Mouse (Mus musculus) thymus, postnatal 4 days (tissue): ENCODE data around the gene Glt6d1.
"Not testable (repeated sequence)": the region's sequence is repeated elsewhere in the genome, so short reads cannot be mapped to it uniquely, and the experiment has no call there.

Experiments used
- DNase-seq: peaks from one replicate; pipeline ENCODE4 v3.0.0; 2021

The Glt6d1 gene

DNA sequence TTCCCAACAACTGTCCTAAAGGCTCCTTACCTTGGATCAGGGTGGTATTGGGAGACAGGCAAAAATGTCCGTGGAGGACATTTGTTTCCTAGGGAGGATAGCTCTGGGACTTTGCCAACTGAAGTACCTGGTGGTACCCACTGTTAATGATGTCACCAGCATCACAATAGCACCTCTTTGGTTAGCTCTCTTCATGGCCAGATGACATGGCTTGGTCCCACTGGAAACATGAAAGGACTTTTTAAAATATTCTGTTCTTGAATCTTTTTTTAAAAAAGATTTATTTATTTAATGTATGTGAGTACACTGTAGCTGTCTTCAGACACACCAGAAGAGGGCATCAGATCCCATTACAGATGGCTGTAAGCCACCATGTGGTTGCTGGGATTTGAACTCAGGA is at the start of gene Glt6d1:
Glt6d1 (minus strand) TSS at position 101 of the 400 bp plus-strand sequence.
- not testable (repeated sequence) for DNase-seq

DNA sequence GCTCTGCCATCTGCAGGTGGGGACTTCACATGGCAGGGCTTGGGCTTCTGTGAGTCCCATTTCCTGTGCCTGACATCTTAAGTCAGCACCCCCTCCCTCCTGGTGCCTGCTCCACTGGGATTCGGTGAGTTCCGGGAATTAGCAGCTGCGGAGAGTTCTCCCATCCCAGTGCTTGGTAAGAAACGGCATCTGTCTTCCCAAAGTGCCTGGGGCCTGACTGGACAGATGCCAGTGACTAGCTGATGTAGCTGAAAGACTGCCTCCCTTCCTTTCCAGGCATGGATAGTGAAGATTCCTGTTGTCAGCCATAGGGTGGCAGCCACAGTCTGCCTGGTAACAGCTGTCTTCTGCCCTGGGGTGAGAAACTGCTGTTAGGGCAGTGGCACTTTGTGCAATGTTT is 49.8 kb upstream of the Glt6d1 start:
- no peak for DNase-seq

DNA sequence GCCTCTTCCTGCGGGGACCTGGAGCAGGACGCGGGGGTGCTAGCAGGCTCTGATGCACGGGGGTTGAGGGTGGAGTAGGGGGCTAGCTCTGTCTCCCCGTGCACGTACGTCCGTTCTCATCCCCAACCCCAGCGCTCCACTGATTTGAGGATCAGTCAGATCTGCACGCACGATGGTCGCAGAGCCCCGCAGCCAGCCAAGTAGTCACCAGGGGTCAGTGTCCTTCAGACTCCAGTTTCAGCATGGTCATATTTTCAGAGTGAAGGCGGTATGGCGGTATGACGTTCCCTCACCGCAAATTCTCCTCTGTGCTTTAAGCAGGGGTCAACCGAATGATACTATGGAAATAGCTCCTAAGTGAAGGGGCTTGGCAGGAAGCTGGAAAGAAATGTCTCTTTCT is 48.6 kb upstream of the Glt6d1 start:
- DNase-seq: no peak

DNA sequence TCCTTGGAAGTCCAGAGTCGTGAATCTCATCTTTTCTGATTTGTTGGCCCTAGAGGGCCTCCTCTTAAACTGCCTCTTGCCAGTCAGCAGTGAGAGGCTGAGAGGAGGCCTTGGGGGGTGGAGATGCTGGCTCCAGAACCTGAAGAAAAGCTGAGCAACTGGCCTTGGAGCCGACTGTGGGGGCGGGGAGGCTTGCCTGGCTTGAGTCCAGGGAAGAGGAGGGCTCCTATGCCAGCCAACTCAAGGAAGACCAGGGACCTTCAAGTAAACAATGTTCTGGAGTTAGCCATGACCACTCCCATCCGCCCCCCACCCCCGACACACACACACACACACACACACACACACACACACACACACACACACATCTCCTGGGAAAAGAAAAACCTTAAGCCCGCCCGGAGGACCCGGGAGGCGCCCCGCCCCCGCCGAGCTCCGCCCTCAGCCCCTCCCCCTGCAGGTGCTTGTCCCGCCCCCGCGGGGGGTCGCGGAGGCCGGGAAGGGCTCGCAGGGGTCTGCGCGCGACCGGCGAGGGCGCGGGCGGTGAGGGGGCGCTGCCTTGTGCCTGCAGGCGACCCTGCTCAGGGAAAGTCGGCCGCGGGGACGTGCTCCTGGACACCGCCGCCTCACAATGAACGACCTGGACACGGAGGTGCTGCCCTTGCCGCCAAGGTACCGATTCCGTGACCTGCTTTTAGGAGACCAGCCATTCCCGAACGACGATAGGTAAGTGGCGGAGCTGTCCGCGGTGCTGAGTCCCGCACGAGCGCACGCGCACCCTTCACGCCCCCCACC is 47.9 kb upstream of the Glt6d1 start, which contains the start of gene Kcnt1:
Kcnt1 (plus strand) TSS at position 398 of the 795 bp plus-strand sequence.
- DNase-seq: peak; percentile 57

DNA sequence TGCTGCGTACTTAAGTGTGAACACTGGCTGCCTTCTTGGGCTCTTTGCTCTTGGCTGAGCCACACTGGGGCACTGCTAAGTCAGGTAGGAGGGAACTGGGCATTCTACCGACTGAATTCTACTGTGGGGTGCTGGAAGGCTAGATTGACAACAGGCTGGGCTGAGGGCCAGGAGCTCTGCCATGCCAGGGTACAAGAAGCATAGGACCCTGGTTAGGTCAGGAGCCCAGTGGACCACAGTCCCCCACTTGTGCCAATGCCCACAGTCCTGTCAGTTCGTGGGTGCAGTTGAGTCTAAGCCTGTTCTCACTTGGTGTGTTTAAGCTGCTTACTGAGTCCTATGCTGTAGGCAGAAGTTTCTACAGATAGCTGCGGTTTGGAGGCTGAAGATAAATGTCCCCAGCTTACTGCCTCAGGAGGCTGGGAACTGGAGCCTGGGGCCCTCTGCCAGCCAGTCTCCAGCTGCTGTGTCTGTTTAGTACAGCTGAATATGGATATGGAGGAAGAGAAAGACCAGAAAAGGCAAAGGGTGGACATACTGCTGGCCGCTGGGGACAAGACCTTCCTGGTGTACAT is 47.1 kb upstream of the Glt6d1 start:
- DNase-seq: no peak

DNA sequence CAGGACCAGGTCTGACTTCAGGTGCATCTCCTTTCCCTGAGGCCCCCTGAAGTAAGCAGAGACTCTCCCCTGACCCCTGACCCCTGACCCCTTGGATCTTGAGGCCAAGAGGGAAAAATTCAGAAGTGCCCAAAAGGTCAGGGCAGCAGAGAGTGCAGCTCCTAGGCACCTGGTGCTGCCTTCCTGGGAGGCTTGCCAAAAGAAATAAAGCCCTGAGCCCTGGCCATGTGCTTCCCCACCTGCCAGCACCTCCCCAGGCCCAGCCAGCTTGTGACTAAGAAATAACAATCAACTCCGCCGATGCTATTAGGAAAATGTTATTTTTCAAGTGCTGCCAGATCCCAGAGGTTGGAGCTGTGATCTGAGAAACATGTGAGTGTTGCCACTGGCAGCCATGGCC is 46.4 kb upstream of the Glt6d1 start:
- DNase-seq: no peak

DNA sequence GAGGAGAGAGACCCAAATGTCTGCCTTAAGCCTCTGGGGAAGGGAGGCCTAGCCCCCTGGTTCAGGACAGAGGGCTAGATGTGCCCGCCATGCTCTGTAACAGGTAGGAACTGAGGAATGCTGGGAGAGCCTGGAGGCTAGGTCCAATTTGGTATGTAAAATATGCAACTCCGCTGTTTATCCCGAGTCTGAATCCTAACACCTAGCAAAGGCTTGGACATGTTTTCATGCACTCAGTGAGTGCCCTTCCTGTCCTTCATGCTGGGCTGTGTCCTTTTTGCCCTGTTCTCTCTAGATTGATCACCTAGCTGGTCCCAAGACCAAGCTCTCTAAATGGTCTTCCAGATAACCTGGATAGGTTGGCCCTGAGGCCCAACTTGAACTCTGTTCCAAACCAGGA is 44.2 kb upstream of the Glt6d1 start:
- no peak for DNase-seq

DNA sequence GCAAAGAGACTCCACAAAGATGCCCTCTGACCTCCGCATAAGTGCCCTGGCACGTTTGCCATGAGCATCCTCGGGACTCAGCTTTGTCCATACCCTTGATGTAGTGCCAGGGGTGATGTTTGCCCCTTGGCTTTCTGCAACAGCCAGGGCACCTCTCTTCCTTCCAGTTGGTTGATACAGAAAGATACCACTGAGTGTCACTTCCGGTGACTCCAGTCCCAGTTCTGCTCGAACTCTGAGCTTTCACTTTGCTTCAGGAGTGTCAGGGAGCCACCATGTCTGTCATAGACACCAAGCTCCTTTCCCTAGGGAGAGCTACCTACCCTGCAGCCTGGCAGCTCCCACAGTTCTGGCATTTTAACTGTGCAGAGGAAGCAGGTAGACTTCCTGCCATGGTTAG is 38.4 kb upstream of the Glt6d1 start:
- peak; percentile 33 for DNase-seq

DNA sequence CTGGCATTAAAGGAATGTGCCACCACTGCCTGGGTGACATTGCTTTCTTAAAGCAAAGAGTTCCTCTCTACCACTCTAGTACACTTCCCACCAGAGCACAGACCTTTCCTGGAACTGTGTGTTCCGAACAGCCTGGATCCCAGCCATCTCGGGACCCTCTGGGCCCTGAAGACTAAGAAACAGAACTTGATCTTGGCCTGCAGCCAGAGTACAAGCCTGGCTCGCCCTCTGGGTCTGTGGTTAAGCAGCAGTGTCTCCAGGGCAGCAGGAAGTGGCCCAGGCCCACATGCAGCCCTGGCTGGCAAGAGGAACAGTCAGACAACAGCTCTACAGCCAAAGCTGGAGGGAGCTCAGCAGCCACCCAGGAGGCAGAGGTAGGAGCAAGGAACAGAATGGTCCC is 37.0 kb upstream of the Glt6d1 start:
- DNase-seq: no peak

DNA sequence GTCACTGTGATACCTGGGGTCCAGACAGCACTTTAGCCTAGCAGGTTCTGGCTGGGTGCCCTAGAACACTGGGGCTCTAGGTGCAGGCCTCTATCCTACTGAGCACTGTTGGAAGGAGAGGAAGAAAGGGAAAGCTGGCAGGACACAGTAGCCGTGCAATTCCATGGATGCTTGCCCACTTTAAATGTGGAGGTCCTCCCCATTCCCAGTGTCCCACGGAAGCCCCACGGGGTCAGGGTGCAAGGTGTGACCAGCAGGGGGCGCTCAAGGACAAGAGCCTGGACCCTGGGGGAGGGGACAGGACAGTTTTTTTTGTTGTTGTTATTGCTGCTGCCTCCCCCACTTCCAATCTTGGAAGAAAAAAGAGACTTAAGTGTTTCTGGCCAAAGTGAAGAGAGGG is 34.7 kb upstream of the Glt6d1 start:
- DNase-seq: peak; percentile 84

DNA sequence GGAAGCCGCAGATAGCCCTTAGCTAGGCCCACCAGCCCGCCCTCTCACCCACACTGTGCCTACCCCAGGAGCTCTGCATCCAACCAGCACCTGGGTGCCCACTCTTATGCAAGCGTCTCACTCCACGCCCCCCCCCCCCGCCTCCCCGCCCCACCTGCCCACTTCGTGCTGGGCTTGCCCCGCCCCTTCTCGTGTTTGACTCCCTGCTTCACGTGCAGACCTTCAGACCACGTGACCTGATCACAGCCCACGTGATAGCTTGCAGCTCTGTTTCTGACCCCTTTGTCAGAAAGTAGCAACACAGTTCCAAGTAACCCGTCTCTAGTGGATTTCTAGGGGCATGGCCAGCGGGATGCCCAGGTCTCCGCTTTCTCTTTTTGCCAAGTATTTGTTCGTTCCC is 31.6 kb upstream of the Glt6d1 start, which contains the start of gene Sohlh1:
Sohlh1 (minus strand) TSS at position 23 of the 400 bp plus-strand sequence.
- no peak for DNase-seq

DNA sequence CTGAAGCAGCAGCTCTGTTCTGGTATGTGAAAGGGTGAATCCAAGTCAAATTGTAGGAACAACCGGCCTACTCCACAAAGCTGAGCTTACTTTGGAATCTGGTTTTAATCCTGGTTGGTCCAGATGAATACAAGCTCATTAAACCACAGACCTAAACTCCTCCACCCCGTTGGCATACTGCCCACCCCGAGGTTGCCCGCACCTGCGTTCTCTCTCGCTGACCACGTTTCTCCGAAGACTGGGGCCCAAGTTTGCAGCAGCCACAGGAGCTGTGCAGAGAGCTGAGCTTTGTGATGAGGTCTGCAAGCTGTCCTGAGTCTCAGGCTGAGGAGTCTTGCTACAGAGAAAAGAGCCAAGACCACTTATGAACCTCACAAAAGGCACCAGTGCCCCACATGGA is 30.9 kb upstream of the Glt6d1 start:
- no peak for DNase-seq

DNA sequence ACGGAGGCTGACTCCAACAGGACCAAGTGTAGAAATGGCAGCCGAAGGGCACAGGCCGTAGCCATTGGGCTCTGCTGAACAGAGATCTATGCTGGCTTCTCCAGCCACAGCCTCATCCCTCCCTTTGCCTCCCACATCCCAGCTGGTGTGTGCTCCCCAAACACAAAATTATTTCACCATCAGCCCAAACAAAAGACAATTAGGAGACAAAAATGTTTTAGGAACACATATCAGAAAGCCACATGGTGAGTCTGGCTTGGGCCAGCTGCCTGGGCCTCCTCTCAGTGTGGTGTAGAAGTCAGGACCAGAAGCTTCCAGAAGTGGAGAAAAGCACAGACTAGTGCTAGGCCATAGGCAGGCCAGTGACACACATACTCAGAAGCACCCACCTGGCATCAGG is 28.4 kb upstream of the Glt6d1 start:
- DNase-seq: no peak

DNA sequence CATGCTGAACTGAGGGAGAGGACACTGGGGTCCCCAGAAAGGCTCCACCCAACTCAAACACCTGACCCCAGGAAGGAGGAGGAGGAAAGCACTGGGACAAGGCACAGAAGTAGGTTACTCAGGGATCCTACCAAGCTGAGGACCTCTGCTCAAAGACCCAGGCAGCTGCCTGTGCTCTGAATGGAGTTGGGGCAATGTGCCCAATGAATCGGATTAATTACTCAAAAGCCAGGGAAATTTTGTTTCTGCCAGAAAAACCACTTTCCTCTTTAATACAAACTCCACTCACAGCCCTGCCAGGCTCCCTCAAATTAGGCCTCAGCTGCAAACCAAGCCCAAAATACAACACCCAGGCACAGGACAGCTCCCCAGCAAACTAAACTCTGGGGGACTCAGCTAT is 27.1 kb upstream of the Glt6d1 start:
- DNase-seq: no peak

DNA sequence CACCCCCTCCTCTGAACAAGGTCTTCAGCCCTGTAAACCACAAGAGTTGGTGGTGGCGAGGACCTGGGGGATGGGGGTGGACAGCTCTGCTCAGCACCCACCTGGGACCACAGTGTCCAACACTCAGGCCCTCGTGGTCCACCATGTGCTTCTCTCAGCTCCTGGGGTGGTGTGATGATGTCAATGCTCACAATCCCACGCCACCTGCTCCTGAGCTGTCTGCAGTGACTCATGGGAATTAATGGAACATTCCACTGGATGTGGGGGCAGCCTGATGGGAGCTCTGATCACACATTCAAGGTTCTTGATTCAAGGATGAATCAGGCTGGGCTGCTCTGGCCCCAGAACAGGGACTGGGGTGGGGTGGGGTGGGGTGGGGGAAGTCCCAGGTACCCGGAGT is 26.5 kb upstream of the Glt6d1 start:
- no peak for DNase-seq

DNA sequence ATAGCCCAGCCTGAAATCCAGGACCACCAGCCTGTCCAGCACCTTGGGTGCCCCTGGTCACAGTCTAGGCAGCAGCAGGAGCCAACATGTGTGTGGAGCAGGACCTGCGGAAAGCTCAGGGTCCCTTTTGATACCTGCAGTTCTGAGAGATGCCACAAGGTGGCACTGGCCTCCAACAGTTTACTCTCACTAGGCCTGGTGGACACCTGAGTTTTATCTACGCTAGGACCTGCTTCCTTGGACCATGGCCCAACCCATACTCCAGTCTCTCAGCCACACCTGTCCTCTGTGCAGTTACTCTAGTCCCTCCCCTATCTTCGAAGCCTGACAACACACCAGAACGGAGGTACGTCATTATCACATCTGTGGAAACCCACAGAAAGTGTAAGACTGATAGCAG is 20.6 kb upstream of the Glt6d1 start:
- peak; percentile 81 for DNase-seq

DNA sequence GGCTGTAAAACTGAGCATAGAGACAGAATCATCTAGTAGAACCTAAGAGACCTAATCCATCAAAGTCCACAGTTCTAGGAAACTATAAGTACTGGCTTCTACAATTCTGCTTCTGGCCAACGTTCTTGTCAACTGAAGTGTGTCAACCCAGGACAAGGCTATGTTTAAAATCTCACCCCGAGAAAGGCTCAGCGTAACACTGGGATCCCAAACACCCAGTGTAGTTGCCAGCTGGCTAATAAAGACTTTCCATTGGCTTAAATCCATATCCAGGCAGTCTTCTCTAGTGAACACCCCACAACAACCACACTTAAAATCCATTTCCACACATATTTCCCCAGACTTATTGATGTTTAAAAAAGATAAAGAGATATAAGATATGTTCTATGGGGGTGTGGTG is 15.1 kb upstream of the Glt6d1 start:
- no peak for DNase-seq

DNA sequence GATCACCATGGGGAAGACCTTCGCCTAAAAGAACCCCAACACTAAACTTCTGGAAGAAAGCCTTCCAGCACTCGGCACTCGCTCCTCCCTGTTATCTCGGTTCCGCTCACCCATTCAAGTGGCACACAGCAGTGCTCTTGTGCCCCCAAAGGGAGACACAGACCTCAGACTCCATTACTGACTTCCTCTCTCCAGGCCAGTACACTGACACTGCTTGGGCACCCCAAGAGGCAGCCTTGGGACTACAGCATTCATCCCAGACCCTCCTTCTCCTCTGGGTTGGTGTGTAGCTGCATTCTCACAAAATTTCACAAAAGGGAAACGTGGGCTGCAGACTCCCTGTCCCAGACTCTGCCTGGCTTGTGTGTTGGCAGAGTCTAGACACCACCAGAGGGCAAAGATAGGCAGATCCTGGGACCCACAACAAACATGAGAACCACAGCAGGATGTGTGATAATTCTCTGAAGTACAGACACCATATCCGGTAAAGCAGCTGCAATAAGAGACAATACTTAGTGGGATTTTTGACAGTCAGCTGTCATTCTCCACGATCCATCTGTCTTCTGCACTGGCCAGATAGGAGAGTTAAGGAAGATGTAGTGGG is 12.8 kb upstream of the Glt6d1 start:
- peak; percentile 51 for DNase-seq

DNA sequence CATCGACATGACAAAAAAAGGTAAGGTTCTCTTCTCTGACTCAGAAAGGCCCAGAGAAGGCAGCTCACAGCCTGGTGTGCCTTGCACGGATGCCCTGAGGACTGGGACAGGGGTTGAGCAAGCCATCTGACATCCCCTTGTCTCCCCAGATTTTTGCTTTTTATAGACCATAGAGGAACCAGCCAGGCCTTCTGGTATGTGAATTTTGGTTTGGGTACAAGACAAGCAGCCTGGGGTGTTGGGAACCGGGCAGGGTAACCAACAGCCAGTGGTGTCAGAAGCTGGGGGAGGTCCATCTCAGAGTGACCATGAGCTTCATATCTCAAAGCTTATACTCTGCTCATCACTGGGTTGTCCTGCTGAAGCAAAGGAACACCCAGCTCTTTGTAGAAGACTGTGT is 9.1 kb upstream of the Glt6d1 start:
- DNase-seq: no peak

DNA sequence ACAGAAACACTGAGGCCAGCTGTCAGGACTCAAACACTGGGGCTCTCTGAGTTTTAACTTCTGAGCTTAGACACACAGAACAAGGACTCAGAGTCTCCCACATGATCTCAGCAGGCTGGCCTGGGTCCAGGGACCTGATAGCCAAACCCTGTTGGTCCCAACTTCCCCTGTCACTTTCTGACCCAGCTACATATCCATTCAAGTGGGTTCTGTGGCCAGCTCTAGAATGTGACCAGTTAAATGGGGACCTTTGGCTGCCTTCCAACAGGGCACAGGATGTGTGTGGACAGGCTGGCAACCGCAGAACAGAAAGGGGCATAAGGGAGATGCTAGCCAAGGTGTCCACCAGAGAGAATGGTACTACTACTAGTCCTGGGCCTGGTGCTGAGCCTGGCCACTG is 7.2 kb upstream of the Glt6d1 start, which contains the start of gene Lcn9:
Lcn9 (plus strand) TSS at position 348 of the 400 bp plus-strand sequence.
- DNase-seq: peak; percentile 2

DNA sequence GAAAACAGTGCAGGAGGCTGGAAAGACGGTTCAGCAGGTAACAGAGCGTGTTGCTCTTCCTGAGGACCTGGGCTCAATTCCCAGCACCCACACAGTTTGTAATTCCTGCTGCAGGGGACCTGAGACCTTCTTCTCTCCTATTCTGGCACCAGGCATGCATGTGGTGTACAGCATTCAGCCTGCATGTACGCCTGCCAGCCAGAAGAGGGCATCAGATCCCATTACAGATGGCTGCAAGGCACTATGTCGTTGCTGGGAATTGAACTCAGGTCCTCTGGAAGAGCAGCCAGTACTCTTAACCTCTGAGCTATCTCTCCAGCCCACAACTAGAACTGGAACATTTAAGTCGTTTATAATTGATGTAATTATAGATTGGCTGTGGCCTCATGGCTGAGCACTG is 2.3 kb downstream of the Glt6d1 start:
- no peak for DNase-seq

DNA sequence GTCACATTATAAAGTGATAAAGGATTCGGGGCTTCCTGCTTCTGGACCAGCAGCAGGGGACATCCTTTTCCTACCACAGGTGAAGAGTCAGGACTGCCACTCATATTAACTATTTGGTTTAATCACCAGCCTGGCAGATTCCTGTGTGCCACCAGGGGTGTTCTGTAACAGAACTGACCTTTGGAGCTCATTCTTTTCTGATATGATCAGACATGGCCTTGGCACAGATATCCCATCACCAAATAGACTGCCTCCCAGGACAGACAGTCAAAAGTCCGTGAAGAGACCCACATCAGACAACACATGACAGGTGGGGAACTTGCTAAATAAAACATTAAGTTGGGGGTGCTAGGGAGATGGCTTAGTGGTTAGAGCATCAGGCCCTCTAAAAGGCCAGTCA is 3.9 kb downstream of the Glt6d1 start:
- DNase-seq: no peak

DNA sequence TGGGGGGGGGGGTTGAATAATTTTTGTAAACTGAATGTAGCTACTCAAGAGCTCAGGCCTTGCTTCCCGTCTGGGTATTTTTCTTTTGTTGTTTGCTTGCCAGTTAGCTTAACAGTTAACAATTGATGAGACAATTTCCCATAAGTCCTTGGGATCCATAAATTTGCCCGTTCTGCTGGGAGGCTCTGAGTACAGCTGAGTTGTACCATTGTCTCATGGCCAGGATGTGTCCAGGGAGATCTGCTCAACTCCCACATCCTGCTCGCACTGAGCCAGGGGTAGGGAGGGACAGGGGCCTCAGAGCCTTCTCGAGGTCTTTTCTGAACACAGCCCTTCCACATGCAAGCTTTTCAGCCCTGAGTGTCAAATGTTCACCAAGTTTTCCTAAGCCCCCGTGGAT is 17.6 kb downstream of the Glt6d1 start:
- DNase-seq: no peak

DNA sequence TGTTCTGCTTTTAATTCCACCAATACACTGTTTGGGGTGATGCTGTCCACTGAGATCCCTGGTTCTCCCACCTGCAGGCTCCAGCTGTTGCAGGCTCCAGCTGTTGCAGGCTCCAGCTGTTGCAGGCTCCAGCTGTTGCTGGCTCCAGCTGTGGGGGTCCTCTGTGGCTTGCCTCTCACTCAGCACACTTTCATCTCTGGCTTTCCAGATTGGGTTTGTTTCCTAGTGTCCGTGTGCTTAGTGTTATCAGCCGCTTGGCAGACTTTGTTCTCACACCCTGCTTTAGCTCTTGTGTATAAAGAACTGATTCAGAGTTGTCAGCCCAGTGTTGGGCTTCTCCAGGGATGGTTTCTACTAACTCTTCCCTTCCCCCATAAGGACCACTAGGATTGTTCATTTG is 18.0 kb downstream of the Glt6d1 start:
- DNase-seq: no peak
